Mouse (Mus musculus) spleen, postnatal 0 days (tissue): ENCODE results near the gene Csmd2. TPM values are rescaled to one million over a fixed set of nuclear protein-coding genes. Genes with fewer than 3 reads are reported as not detected.

Experiments
- polyA plus RNA-seq: library from polyadenylated mRNA; unstranded; fragments of >200 nt; fragmentation: Nextera tagmentation; extraction: Ambion mirVana; gene quantifications from 2 replicates; pipeline ENCODE4 v1.2.1, GENCODE M21; 2015

Csmd2 gene
- polyA plus RNA-seq: 0.02 and 0.10 TPM in 2 replicates

GRCm38 (mm10) chr4:127987784-127988455 is at the start of gene Csmd2:
Gene Csmd2 (plus strand): TSS chr4:127987857.

DNA sequence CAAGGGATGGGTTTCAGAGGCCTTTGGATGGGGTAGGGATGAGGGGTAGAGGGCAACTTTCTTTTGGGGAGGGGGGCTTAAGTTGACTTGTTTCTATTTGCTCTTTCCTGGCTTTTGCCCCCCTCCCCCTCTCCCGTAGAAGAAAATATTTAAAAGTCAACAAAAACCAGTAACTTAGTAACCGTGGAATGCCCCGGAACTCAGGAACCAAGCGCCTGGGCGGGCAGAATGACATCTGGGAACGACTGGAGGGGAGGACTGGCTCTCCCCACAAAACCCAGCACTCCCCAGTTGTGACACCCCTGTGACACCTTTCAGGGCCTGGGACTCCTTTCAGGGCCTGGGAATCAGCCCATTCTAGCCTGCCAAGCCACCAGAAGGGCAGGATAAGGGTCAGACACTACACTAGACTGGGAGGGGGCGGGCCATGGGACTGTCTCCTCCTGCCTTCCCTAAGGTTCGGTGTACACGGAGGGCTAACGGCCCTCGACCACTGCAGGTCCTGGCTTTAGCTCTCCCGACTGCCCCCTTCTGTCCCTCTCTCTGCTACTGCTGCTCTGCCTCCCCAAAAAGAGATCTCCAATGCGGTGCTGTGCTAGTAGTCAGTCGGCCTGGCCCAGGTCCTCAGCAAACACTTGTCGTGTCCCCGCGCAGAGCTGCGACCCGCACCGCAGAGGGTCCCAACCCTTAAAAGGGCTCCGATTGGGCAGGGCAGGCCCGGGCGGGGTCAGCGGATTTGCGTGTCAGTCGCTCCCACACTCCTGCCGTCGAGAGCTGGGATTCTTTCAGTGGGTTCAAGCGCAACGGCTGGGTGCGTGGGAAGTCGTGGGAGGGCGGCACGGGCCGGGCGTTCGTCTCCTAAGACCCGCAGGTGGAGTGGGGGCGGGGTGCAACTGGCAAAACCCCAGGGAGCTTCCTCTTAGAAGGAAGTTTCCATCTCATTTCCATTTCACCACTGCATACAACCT is 16.5 kb upstream of the Csmd2 start, which contains the start of gene CK137956:
TSS of gene CK137956 (minus strand) at position 51 of the 968 bp plus-strand sequence.

GRCm38 (mm10) chr4:128260907-128261560 is 273.4 kb downstream of the Csmd2 start, which contains the start of gene Hmgb4:
Gene Hmgb4 (minus strand): TSS chr4:128260957.

GRCm38 (mm10) chr4:128609925-128610402 is 622.3 kb downstream of the Csmd2 start, which contains the start of gene Zscan20:
Gene Zscan20 (minus strand): TSS chr4:128610098.

Other genes starting within 250 kb of the Csmd2 start
- not detected in 2 replicates for gene CK137956, start 16.9 kb upstream of the Csmd2 start, polyA plus RNA-seq